Mouse (Mus musculus) midbrain, embryonic 11.5 days (tissue): ENCODE results near the gene Frrs1. TPM values are rescaled to one million over a fixed set of nuclear protein-coding genes. Genes with fewer than 3 reads are reported as not detected.

Experiments
- ATAC-seq: fragments of 200-750 bp; cut with Nextera tagmentation; 2 replicates; pipeline ENCODE4 v1.8.0; 2017; ENCODE audit warnings: moderate TSS enrichment, moderate library complexity; ENCODE audit not compliant: low FRiP score
- DNase-seq: peaks from one replicate; pipeline ENCODE4 v3.0.0; 2015; ENCODE audit warnings: low spot score; ENCODE audit errors: missing footprints
- H3K27ac ChIP-seq: fragments of 300-500 bp; sonication (generic); 2 replicates; pipeline ENCODE4 v1.5.1; 2014; ENCODE audit warnings: low read depth, low read length
- H3K27me3 ChIP-seq: fragments of 300-500 bp; sonication (generic); 2 replicates; pipeline ENCODE4 v1.6.1; 2014; ENCODE audit warnings: mild to moderate bottlenecking, low read length, moderate library complexity, mixed read lengths; ENCODE audit not compliant: control insufficient read depth, insufficient read depth
- H3K36me3 ChIP-seq: fragments of 300-500 bp; sonication (generic); 2 replicates; pipeline ENCODE4 v1.6.1; 2014; ENCODE audit warnings: mild to moderate bottlenecking, low read length, moderate library complexity, mixed read lengths; ENCODE audit not compliant: control insufficient read depth, insufficient read depth
- H3K4me1 ChIP-seq: fragments of 300-500 bp; sonication (generic); 2 replicates; pipeline ENCODE4 v1.6.1; 2014; ENCODE audit warnings: low read length; ENCODE audit not compliant: control insufficient read depth, insufficient read depth
- H3K4me2 ChIP-seq: fragments of 300-500 bp; sonication (generic); 2 replicates; pipeline ENCODE4 v1.6.1; 2014; ENCODE audit warnings: mild to moderate bottlenecking, moderate library complexity
- H3K4me3 ChIP-seq: fragments of 300-500 bp; sonication (generic); 2 replicates; pipeline ENCODE4 v1.5.1; 2014; ENCODE audit warnings: low read depth, low read length
- H3K9ac ChIP-seq: fragments of 300-500 bp; sonication (generic); 2 replicates; pipeline ENCODE4 v1.6.1; 2014; ENCODE audit warnings: low read length
- H3K9me3 ChIP-seq: fragments of 300-500 bp; sonication (generic); 2 replicates; pipeline ENCODE4 v1.6.1; 2016; ENCODE audit warnings: low read length; ENCODE audit not compliant: control insufficient read depth
- WGBS: fragments of 180-500 bp; shearing (Covaris S2); extraction: QIAGEN DNeasy Blood & Tissue Kit; methylation state at CpG from one replicate; pipeline ENCODE4 v1.1.7; 2014; 5-methylcytosine and 5-hydroxymethylcytosine counted together
- polyA plus RNA-seq: library from polyadenylated mRNA; unstranded; fragments of >200 nt; fragmentation: Nextera tagmentation; extraction: Ambion mirVana; gene quantifications from 2 replicates; pipeline ENCODE4 v1.2.1, GENCODE M21; 2014

Gene Frrs1
- polyA plus RNA-seq, 1 experiment from 2014 or later = 7.8 TPM

- Histone ChIP-seq H3K4me3 (no peak overlapping the region), H3K27ac (no peak overlapping the region), H3K27me3 (no peaks in the 10 kb centered on the region), H3K4me1 (no peaks in the 10 kb centered on the region), H3K9me3 (no peaks in the 10 kb centered on the region), H3K9ac (no peak overlapping the region), H3K4me2 (no peak overlapping the region), H3K36me3 (no peaks in the 10 kb centered on the region)
- no peak for DNase-seq
- 77% methylated on average over 2 of the region's 2 CpGs for WGBS
- no peak for ATAC-seq
Measured at GRCm38 (mm10) chr3:116841311-116841710, 18.0 kb upstream of the Frrs1 start.

GRCm38 (mm10) chr3:116844880-116845579 is 14.2 kb upstream of the Frrs1 start:
- DNase-seq = no peak
- H3K4me1 ChIP-seq = no peaks in the 10 kb centered on the region
- no peak overlapping the region for H3K4me2 ChIP-seq
- H3K4me3 ChIP-seq = no peak overlapping the region
- H3K27ac ChIP-seq = no peak overlapping the region
- H3K36me3 ChIP-seq = no peaks in the 10 kb centered on the region
- H3K27me3 ChIP-seq = no peaks in the 10 kb centered on the region
- no peaks in the 10 kb centered on the region for H3K9me3 ChIP-seq
- WGBS = 90% methylated on average over 10 of the region's 10 CpGs
- H3K9ac ChIP-seq = no peak overlapping the region
- ATAC-seq = no peak

GRCm38 (mm10) chr3:116846084-116846483 is 13.2 kb upstream of the Frrs1 start:
- Histone ChIP-seq H3K4me1 (no peaks in the 10 kb centered on the region), H3K27me3 (no peaks in the 10 kb centered on the region), H3K4me2 (no peak overlapping the region), H3K27ac (no peak overlapping the region), H3K36me3 (no peaks in the 10 kb centered on the region), H3K9me3 (no peaks in the 10 kb centered on the region), H3K9ac (no peak overlapping the region), H3K4me3 (no peak overlapping the region)
- 93% methylated on average over 4 of the region's 4 CpGs for WGBS
- ATAC-seq = no peak
- DNase-seq = no peak

GRCm38 (mm10) chr3:116848099-116848498 is 11.2 kb upstream of the Frrs1 start:
- no peaks in the 10 kb centered on the region for H3K4me1 ChIP-seq
- WGBS = 84% methylated on average over 1 of the region's 1 CpGs
- ATAC-seq (no peak), DNase-seq (no peak)
- no peak overlapping the region for H3K4me3 ChIP-seq
- no peaks in the 10 kb centered on the region for H3K9me3 ChIP-seq
- no peaks in the 10 kb centered on the region for H3K27me3 ChIP-seq
- no peak overlapping the region for H3K4me2 ChIP-seq
- no peak overlapping the region for H3K27ac ChIP-seq
- no peak overlapping the region for H3K9ac ChIP-seq
- H3K36me3 ChIP-seq = no peaks in the 10 kb centered on the region

- Histone ChIP-seq H3K9ac (no peak overlapping the region), H3K27me3 (no peaks in the 10 kb centered on the region), H3K4me3 (no peak overlapping the region), H3K4me1 (no peaks in the 10 kb centered on the region), H3K27ac (no peak overlapping the region), H3K9me3 (no peaks in the 10 kb centered on the region), H3K36me3 (no peaks in the 10 kb centered on the region), H3K4me2 (no peak overlapping the region)
- DNase-seq = no peak
- 88% methylated on average over 4 of the region's 4 CpGs for WGBS
- ATAC-seq = no peak
Measured at GRCm38 (mm10) chr3:116848936-116849335, 10.3 kb upstream of the Frrs1 start.

GRCm38 (mm10) chr3:116850376-116850775 is 8.9 kb upstream of the Frrs1 start:
- WGBS = 86% methylated on average over 1 of the region's 1 CpGs
- H3K4me3 ChIP-seq = no peak overlapping the region
- no peaks in the 10 kb centered on the region for H3K4me1 ChIP-seq

GRCm38 (mm10) chr3:116852421-116852820 is 6.8 kb upstream of the Frrs1 start:
- 83% methylated on average over 3 of the region's 3 CpGs for WGBS
- no peak overlapping the region for H3K9ac ChIP-seq
- DNase-seq = peak; percentile 69
- no peak overlapping the region for H3K4me2 ChIP-seq
- no peak for ATAC-seq
- H3K27me3 ChIP-seq = no peaks in the 10 kb centered on the region
- H3K9me3 ChIP-seq = no peaks in the 10 kb centered on the region
- H3K36me3 ChIP-seq = no peaks in the 10 kb centered on the region
- H3K27ac ChIP-seq = no peak overlapping the region
- H3K4me1 ChIP-seq = no peaks in the 10 kb centered on the region
- H3K4me3 ChIP-seq = no peak overlapping the region

More at GRCm38 (mm10) chr3:116850376-116850775, 8.9 kb upstream of the Frrs1 start:
- H3K27me3 ChIP-seq = no peaks in the 10 kb centered on the region
- no peak overlapping the region for H3K4me2 ChIP-seq
- H3K27ac ChIP-seq = no peak overlapping the region
- no peak overlapping the region for H3K9ac ChIP-seq
- no peaks in the 10 kb centered on the region for H3K9me3 ChIP-seq
- DNase-seq (peak; percentile 21), ATAC-seq (no peak)
- H3K36me3 ChIP-seq = no peaks in the 10 kb centered on the region

- H3K9me3 ChIP-seq = no peaks in the 10 kb centered on the region
- no peaks in the 10 kb centered on the region for H3K27me3 ChIP-seq
- no peaks in the 10 kb centered on the region for H3K4me1 ChIP-seq
- no peaks in the 10 kb centered on the region for H3K36me3 ChIP-seq
- no peak overlapping the region for H3K27ac ChIP-seq
- no peak overlapping the region for H3K9ac ChIP-seq
- WGBS = 83% methylated on average over 6 of the region's 6 CpGs
- H3K4me3 ChIP-seq = no peak overlapping the region
- ATAC-seq = no peak
- DNase-seq = no peak
- H3K4me2 ChIP-seq = no peak overlapping the region
Measured at GRCm38 (mm10) chr3:116857611-116858010, 1.7 kb upstream of the Frrs1 start.

GRCm38 (mm10) chr3:116859752-116860151 is 488 bp downstream of the Frrs1 start:
- DNase-seq (no peak), ATAC-seq (no peak)
- 85% methylated on average over 5 of the region's 5 CpGs for WGBS
- H3K27ac ChIP-seq = no peak overlapping the region
- H3K4me1 ChIP-seq = no peaks in the 10 kb centered on the region
- H3K4me3 ChIP-seq = no peak overlapping the region
- no peak overlapping the region for H3K9ac ChIP-seq
- H3K9me3 ChIP-seq = no peaks in the 10 kb centered on the region
- no peaks in the 10 kb centered on the region for H3K27me3 ChIP-seq
- H3K36me3 ChIP-seq = no peaks in the 10 kb centered on the region
- H3K4me2 ChIP-seq = no peak overlapping the region
